Mouse (Mus musculus) limb, embryonic 10.5 days (tissue): Measurements from ENCODE around the gene Slc2a4. TPM values are rescaled to one million over a fixed set of nuclear protein-coding genes. Genes with fewer than 3 reads are reported as not detected.
A peak's percentile ranks its signal among the peaks of the same experiment; 100 is the strongest.

Experiments
- DNase-seq: peaks from one replicate; pipeline ENCODE4 v3.0.0-alpha.2; 2017; ENCODE audit warnings: low spot score
- H3K27ac ChIP-seq: fragments of 300-500 bp; sonication (generic); 2 replicates; pipeline ENCODE4 v1.5.1; 2016; ENCODE audit warnings: mild to moderate bottlenecking
- H3K27me3 ChIP-seq: fragments of 300-500 bp; sonication (generic); 2 replicates; pipeline ENCODE4 v1.6.1; 2016; ENCODE audit warnings: low read depth, mild to moderate bottlenecking; ENCODE audit not compliant: poor library complexity, severe bottlenecking
- H3K36me3 ChIP-seq: fragments of 300-500 bp; sonication (generic); 2 replicates; pipeline ENCODE4 v1.6.1; 2016; ENCODE audit warnings: mild to moderate bottlenecking, moderate library complexity
- H3K4me1 ChIP-seq: fragments of 300-500 bp; sonication (generic); 2 replicates; pipeline ENCODE4 v1.6.1; 2016
- H3K4me3 ChIP-seq: fragments of 300-500 bp; sonication (generic); 2 replicates; pipeline ENCODE4 v1.5.1; 2016; ENCODE audit warnings: mild to moderate bottlenecking, moderate library complexity
- H3K9me3 ChIP-seq: fragments of 300-500 bp; sonication (generic); replicated peaks from 2 replicates; pipeline ENCODE4 v1.6.1; 2016; ENCODE audit warnings: mild to moderate bottlenecking
- WGBS: fragments of 180-500 bp; shearing (Covaris S2); methylation state at CpG from one replicate; pipeline ENCODE4 v1.1.7; 2016; 5-methylcytosine and 5-hydroxymethylcytosine counted together
- polyA plus RNA-seq: library from polyadenylated mRNA; unstranded; fragments of >200 nt; fragmentation: Nextera tagmentation; extraction: Ambion mirVana; gene quantifications from 2 replicates; pipeline ENCODE4 v1.2.1, GENCODE M21; 2016

The Slc2a4 gene
- polyA plus RNA-seq, 1 experiment from 2014 or later: 29.3 TPM

DNA sequence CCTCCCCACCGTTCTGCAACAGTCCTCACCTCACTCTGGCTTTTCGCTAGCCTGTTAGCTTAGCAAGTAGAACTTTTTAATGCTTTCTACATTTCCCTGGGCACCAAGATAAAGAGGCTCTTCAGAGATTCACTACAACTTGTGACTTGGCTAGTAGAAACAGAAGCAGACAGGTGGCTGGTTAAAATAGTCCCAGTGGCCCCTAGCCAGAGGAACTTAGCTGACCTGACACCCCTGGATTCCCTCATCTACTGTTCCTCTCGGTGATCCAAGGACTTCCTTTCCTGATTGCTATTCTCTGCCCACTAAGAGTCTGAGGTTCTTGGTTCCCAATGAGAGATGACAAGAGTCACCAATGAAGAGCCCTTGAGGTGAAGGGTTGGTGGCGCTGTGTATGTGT lies 35.4 kb upstream of the Slc2a4 start:
- H3K9me3 ChIP-seq: no peaks in the 10 kb centered on the region
- no peak for DNase-seq
- peaks cover 26% of the 10 kb centered on the region for H3K4me1 ChIP-seq
- no peak overlapping the region for H3K27ac ChIP-seq
- H3K36me3 ChIP-seq: peaks cover 61% of the 10 kb centered on the region
- WGBS: 89% methylated on average over 4 of the region's 4 CpGs
- H3K27me3 ChIP-seq: no peaks in the 10 kb centered on the region
- H3K4me3 ChIP-seq: peak overlapping the region; percentile 98

DNA sequence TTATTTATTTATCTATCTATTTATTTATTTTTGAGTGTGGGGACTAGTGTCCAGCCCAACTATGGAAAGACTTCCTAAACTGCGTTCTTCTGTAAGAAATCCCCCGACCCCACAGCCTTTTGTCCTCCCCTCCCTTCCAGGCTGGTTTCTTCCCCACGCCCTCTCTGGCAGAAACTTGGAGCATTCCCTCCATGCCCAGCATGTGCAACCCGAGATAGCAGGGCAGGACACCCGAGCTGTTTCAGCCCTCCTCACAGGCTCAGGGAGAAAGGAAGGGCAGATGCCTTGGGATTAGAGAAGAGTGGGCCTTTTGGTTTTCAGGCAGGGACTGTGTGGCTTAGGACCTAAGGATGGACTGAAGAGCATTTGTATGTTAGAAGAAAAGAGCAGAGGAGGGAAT lies 34.9 kb upstream of the Slc2a4 start:
- Histone ChIP-seq H3K4me1 (peaks cover 26% of the 10 kb centered on the region), H3K9me3 (no peaks in the 10 kb centered on the region), H3K27me3 (no peaks in the 10 kb centered on the region), H3K27ac (peak overlapping the region; percentile 50; the same call in 1 of the 2 replicates), H3K36me3 (peaks cover 61% of the 10 kb centered on the region), H3K4me3 (peak overlapping the region; percentile 98)
- no peak for DNase-seq
- 44% methylated on average over 5 of the region's 5 CpGs for WGBS

DNA sequence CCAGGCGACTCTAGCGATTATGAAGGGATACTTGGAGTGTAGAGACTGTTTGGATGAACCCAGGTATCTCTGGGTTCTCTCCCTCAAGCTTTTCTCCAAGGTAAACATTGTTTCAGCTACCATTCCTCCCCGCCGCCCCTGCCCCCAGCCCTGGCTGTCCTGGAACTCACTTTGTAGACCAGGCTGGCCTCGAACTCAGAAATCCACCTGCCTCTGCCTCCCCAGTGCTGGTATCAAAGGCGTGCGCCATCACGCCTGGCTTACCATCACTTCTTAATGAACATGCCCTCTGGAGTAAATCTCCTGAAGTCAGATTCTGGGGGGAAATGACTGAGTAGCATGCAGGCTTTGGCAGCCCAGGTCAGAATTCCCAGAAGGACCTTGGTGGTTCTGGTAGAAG lies 34.2 kb upstream of the Slc2a4 start, which contains the start of gene Elp5:
TSS of gene Elp5 (minus strand) at position 293 of the 400 bp plus-strand sequence.
- peaks cover 61% of the 10 kb centered on the region for H3K36me3 ChIP-seq

DNA sequence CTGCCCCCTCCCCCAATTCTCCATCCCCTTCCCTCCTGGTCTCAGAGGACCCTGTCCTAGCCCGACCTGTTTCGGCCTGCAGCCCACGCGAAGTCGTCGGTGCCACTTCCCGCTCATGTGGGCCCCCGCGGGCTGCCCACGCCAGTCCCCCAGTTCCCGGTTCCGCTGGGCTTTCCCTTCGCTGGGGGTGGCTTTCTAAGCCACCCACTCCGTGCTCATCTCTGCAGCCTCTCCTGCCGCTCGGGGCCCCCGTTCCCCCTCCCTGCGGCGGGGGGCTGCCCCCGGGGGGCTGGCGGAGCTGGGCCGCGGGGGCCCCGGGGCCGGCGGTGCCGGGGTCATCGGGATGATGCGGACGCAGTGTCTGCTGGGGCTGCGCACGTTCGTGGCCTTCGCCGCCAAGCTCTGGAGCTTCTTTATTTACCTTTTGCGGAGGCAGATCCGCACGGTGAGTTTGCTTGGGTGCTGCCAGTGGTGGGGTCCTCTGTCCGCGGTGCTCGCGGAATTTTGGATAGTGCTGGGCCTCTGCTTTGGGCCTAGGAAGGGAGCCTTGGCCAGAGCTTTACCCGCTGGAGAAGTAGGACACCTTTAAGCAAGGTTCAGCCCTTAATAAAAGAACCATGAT lies 33.3 kb upstream of the Slc2a4 start, which contains the start of gene Ctdnep1:
TSS of gene Ctdnep1 (plus strand) at position 16 of the 622 bp plus-strand sequence.
- Histone ChIP-seq H3K4me1 (peaks cover 26% of the 10 kb centered on the region), H3K4me3 (peak within 1 kb of the TSS; percentile 98), H3K9me3 (no peaks in the 10 kb centered on the region), H3K27ac (peak within 1 kb of the TSS; percentile 98), H3K27me3 (no peaks in the 10 kb centered on the region), H3K36me3 (peaks cover 61% of the 10 kb centered on the region)
- under 1% methylated on average over 43 of the region's 43 CpGs for WGBS
- no peak for DNase-seq

More for the DNA sequence above, 34.2 kb upstream of the Slc2a4 start, which contains the start of gene Elp5:
- Histone ChIP-seq H3K27me3 (no peaks in the 10 kb centered on the region), H3K4me3 (peak within 1 kb of the TSS; percentile 98), H3K9me3 (no peaks in the 10 kb centered on the region), H3K27ac (peak within 1 kb of the TSS; percentile 98), H3K4me1 (peaks cover 26% of the 10 kb centered on the region)
- WGBS: 65% methylated on average over 8 of the region's 8 CpGs
- DNase-seq: no peak

DNA sequence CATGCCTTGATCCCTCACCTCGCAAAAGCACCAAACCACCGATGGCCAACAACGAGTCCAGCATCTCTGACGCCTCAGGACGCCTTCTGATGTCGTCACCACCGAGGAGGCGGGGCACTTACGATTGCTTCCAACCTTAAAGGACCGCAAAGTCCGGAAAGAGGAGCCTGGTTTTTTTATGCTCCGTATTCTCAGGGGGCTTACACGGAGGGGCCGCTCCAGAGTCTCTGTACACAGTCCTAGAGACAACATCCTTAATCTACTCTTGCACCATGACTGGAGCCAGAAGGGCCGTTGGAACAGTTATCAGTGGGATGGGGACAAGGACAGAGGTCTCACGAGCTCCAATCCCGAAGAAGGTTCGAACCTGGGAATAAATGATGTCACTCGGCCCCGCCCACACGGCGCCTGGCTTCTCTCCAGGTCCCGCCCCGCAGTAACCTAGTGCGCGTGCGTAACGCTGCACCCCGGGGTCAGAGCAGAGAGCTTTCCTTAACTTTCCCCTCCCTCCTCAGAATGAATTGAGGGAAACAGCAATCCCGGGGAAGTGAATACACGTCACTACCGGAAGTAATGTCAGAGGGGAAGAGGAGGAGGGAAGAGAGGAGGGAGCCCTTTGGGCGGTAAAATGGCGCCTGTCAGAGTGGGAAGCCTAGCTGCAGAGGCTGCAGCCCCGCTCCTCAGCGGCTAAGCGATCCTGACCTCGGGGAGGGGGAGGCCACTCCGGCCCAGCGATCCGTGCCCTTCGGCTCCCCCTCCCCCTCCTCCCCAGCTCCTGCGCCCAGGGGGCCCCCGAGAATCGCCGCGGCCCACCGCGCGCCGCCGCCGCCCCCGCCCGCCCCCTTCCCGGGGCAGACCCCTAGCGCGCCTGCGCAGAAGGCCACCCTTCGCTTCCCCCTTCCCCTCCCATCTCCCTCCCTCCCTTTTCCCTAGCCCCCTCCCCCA lies 32.5 kb upstream of the Slc2a4 start:
- WGBS: under 1% methylated on average over 51 of the region's 60 CpGs
- Histone ChIP-seq H3K27ac (peak overlapping the region; percentile 98), H3K4me1 (peaks cover 26% of the 10 kb centered on the region), H3K27me3 (no peaks in the 10 kb centered on the region), H3K36me3 (peaks cover 62% of the 10 kb centered on the region), H3K9me3 (no peaks in the 10 kb centered on the region), H3K4me3 (peak overlapping the region; percentile 98)
- peak; percentile 99 for DNase-seq

DNA sequence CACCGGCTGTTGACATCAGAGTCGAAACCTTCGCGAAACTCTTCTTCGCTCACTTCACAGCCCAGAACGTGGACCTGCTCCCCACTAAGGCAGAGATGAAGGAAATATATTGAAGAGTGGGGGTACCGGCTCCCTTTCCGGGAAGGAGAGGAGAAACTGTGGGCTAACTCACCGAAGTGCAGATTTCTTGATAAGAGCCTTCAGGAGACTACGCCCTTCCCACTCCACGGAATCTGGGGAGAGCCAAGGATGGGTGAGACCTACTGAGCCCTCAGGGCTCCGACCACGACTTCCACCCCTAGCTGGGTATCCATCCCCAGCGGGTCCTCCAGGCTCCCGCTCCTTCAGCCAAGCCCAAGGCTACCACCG lies 31.8 kb upstream of the Slc2a4 start:
- H3K27me3 ChIP-seq: no peaks in the 10 kb centered on the region
- WGBS: 3% methylated on average over 16 of the region's 16 CpGs
- H3K27ac ChIP-seq: peak overlapping the region; percentile 98
- no peak for DNase-seq
- peak overlapping the region; percentile 98 for H3K4me3 ChIP-seq
- H3K36me3 ChIP-seq: peaks cover 62% of the 10 kb centered on the region
- no peaks in the 10 kb centered on the region for H3K9me3 ChIP-seq
- peaks cover 26% of the 10 kb centered on the region for H3K4me1 ChIP-seq

DNA sequence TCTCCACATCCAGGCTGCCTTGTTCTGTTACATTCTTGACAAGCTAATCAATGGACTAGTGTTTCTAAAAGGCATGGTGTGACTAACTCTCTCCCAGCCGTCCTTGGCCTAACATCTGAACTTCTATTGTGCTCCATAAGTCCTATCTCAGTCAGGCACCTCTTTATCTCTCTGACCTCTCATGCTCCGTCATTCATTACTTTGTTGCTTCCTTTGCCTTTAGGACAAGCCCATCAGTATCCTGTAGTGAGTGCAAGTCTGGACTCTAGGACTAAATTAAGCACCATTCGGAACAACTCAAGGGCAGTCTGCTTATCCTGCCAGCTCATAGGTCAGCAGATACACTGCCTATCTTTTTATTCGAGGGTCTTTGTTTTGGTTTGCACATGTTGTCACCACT lies 28.3 kb upstream of the Slc2a4 start:
- no peak overlapping the region for H3K4me3 ChIP-seq
- H3K9me3 ChIP-seq: no peaks in the 10 kb centered on the region
- H3K36me3 ChIP-seq: peaks cover 77% of the 10 kb centered on the region
- no peak overlapping the region for H3K27ac ChIP-seq
- DNase-seq: no peak
- H3K27me3 ChIP-seq: no peaks in the 10 kb centered on the region
- H3K4me1 ChIP-seq: peaks cover 4% of the 10 kb centered on the region; the same call in 1 of the 2 replicates
- WGBS: 95% methylated on average over 4 of the region's 4 CpGs

DNA sequence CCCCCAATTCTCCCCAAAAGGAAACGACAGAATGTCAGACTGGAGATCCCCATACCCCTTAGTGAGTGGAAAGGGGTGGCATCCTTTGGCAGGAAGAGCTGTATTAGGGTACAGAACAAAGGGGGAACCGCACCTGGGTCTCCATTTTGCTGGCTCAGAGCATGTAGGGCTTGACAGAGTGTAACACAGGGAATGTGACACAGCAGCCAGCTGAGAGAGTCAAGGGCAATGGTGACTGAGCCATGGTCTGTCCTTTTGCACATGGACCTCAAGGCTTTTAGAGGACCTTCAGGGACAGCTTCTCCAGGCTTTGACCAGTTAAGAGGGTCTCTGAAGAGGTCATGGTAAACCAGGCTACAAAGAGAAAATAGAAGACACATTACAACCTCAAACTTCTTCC lies 26.9 kb upstream of the Slc2a4 start:
- 93% methylated on average over 2 of the region's 2 CpGs for WGBS
- peaks cover 4% of the 10 kb centered on the region; the same call in 1 of the 2 replicates for H3K4me1 ChIP-seq
- no peaks in the 10 kb centered on the region for H3K27me3 ChIP-seq
- no peak overlapping the region for H3K27ac ChIP-seq
- H3K36me3 ChIP-seq: peaks cover 88% of the 10 kb centered on the region
- no peaks in the 10 kb centered on the region for H3K9me3 ChIP-seq
- H3K4me3 ChIP-seq: no peak overlapping the region
- no peak for DNase-seq

DNA sequence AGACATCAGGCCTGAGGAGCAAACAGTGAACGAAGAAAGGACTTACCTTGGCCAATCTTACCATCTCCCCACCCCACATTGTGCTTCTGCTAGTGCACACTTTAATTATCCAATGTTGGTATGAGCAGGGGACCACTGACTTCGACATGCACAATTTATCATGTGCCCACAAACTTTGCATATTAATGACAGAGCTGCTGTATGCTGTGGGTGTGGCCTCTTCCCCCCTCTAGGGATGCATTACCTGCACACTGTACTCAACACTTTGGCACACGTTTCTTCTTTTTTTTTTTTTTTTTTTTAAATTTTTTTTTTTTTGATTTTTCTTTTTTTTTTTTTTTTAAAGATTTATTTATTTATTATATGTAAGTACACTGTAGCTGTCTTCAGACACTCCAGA lies 22.8 kb upstream of the Slc2a4 start:
- H3K4me1 ChIP-seq: peaks cover 11% of the 10 kb centered on the region
- no peak overlapping the region for H3K27ac ChIP-seq
- DNase-seq: no peak
- peaks cover 32% of the 10 kb centered on the region for H3K27me3 ChIP-seq
- H3K36me3 ChIP-seq: peaks cover 83% of the 10 kb centered on the region
- 93% methylated on average over 3 of the region's 3 CpGs for WGBS
- H3K4me3 ChIP-seq: no peak overlapping the region
- H3K9me3 ChIP-seq: no peaks in the 10 kb centered on the region

DNA sequence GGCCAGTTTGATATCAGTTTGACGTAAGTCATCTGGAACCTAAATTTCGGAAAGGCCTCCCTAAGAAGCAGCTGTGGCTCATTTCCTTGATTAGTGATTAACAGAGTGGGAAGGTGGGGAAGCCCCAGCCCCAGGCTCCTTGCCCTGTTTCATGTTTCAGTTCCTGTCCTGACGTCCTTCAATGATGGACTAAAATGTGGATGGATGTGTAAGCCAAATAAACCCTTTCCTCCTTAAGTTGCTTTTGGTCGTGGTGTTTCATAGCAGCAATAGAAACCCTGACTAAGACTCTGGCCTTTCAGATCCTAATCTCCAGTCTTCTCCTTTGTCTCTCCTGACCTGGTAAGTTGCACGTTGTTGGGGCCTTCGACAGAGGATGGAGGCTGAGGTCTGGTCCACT lies 22.2 kb upstream of the Slc2a4 start:
- Histone ChIP-seq H3K27me3 (peaks cover 37% of the 10 kb centered on the region), H3K4me1 (peaks cover 14% of the 10 kb centered on the region), H3K4me3 (no peak overlapping the region), H3K9me3 (no peaks in the 10 kb centered on the region), H3K27ac (no peak overlapping the region), H3K36me3 (peaks cover 77% of the 10 kb centered on the region)
- 87% methylated on average over 6 of the region's 6 CpGs for WGBS
- DNase-seq: no peak

DNA sequence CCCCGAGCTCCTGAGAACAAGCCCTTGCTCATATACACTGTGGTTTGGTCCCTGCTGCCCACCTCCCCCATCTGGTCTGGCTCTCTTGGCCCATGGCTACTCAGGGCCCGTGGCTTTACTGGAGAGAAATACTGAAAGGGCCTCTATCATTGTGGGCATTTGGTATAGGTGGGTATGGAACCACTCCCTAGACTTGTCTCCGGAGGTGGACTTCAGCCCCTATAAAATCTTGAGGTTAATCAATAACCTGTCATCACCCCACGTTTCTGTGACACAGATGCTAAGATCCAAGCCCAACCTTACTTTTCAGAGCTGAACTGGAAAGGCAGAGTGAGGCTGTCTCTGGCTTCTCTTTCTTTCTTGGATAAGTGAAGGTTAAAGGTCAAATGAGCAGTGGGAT lies 20.8 kb upstream of the Slc2a4 start:
- no peak for DNase-seq
- 84% methylated on average over 4 of the region's 4 CpGs for WGBS
- H3K9me3 ChIP-seq: no peaks in the 10 kb centered on the region
- H3K4me1 ChIP-seq: peaks cover 17% of the 10 kb centered on the region
- H3K36me3 ChIP-seq: peaks cover 63% of the 10 kb centered on the region
- peaks cover 52% of the 10 kb centered on the region for H3K27me3 ChIP-seq
- no peak overlapping the region for H3K27ac ChIP-seq
- H3K4me3 ChIP-seq: no peak overlapping the region

DNA sequence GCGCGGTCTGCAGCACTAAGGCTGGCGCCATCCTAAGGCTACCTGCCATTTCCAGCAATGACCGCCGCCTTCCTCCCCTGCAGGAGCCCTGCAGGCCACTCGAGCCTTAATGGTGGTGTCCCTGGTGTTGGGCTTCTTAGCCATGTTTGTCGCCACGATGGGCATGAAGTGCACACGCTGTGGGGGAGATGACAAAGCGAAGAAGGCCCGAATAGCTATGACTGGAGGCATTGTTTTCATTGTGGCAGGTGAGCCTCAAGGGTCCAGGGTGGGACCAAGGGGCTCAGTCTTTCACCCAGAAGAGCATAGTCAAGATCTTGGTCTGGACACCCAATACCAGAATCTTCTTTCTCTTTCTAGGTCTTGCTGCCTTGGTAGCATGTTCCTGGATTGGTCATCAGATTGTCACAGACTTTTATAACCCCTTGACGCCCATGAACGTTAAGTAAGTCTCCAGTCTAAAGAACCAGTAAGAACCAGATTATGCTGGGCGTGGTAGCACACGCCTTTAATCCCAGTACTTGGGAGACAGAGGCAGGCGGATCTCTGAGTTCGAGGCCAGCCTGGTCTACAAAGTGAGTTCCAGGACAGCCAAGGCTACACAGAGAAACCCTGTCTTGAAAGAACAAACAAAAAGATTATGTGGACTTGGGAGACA lies 19.0 kb upstream of the Slc2a4 start:
- Histone ChIP-seq H3K27ac (peak overlapping the region; percentile 77), H3K4me1 (peaks cover 17% of the 10 kb centered on the region), H3K27me3 (peaks cover 70% of the 10 kb centered on the region), H3K4me3 (peak overlapping the region; percentile 50), H3K36me3 (peaks cover 45% of the 10 kb centered on the region), H3K9me3 (no peaks in the 10 kb centered on the region)
- WGBS: 38% methylated on average over 17 of the region's 17 CpGs
- no peak for DNase-seq
